Mouse (Mus musculus) megakaryocyte-erythroid progenitor cell, adult 5-6 weeks (primary cell): ENCODE measurements around the gene Drd1. TPM values are rescaled to one million over a fixed set of nuclear protein-coding genes. Genes with fewer than 3 reads are reported as not detected.

Experiments
- ATAC-seq: replicated peaks from 2 replicates; pipeline ENCODE4 v1.8.0; 2016; ENCODE audit warnings: mild to moderate bottlenecking, inconsistent platforms; ENCODE audit not compliant: severe bottlenecking, poor library complexity, low FRiP score, low TSS enrichment
- total RNA-seq, 2 experiments: library from RNA; stranded (forward) in 1 of 2; stranded (reverse) in 1 of 2; fragments of 200-1000, 215-1000 nt in 1 of 2; fragments of >200 nt in 1 of 2; fragmentation: Nextera tagmentation in 1 of 2; gene quantifications; 2 replicates each; pipeline ENCODE4 v1.2.3; 2014 to 2017

Drd1 gene
- total RNA-seq, 2 experiments from 2014 or later = not detected

DNA sequence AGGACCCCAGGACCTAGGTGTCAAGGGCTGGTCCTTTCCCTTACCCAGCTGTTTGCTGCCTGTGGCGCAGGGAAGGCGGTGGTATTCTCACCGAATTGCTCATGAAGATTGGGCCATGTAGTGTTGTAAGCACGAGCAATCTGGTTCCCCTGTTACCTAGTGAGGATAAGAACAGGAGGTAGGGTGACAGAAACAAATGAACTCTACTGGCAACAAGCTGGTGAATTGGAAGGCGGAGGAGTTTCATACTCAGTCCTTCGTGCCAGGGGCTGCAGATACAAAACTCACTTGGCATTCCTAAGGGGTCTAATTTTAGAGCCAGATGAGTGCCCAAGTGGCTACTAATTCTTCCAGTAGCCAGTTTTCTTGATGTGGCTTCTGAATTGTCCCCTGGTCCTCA, 20.5 kb upstream of the Drd1 start:
- ATAC-seq = no peak

DNA sequence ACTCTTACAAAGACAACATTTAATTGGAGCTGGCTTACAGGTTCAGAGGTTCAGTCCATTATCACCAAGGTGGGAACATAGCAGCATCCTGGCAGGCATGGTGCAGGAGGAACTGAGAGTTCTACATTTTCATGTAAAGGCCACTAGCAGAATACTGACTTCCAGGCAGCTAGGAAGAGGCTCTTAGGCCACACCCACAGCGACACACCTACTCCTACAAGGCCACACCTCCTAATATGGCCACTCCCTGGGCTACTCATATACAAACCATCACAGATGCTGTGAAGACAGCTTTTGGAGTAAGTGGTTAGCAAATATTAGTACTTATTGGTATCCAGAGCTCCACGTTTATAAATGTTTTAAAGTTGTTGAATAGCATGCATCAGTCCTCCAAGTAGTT, 19.9 kb upstream of the Drd1 start:
- no peak for ATAC-seq

DNA sequence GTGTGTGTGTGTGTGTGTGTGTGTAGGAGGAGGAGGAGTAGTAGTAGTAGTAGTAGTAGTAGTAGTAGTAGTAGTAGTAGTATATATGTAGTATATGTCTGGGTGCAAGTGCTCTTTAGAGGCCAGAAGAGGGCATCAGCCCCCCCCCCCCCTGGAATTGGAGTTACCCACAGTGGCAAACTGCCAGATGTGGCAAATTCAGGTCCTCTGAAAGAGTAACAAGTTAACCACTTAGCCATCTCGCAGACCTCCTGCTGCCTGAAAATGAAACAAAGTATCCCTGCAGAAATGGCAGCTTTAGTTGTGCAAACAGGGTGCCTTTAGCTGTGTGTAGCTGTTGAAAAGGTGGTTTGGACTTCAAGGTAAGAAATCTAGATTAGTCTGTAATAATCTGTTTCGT, 18.0 kb upstream of the Drd1 start:
- no peak for ATAC-seq

DNA sequence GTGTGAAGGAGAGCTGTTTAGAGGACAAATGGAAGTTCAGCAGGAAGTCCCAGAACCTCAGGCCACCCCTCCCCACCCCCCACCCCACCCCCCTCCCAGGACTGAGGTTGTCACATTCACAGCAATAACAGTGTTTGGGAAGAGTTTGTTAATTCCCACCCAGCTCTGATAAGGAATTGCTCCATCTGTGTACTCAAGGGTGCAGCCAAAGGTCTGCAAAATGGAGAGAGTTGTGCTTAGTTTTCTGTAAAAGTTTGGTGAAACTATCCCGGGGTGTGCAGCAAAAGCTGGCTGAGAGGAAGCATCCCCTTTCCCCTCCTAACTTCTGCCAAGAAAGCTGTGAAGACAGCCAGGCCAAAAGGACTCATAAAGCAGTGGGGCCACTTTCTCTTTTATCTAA, 17.6 kb upstream of the Drd1 start:
- no peak for ATAC-seq

DNA sequence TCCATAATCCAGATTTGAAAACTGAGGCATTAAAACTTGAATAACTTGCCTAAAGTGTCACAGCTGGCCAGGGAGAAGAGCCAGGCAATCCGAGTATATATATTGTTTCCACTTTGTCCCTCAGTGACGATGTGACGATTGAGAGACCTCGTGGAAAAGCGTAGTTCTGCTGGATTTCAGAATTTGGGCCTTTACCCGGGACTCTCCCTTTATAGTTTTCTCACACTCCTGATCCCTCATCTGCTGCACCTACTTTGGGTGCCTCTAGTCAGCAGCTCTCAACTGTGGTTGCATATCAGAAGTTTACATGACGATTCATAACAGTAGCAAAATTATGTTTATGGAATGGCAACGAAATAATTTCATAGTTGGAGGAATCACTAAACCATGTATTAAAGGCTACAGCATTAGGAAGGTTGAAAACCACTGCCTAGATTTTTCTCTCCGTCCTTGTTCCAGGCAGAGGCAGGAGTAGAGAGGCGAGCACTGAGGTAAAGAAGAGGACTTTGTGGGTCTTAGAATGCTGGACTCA, 17.1 kb upstream of the Drd1 start:
- no peak for ATAC-seq

DNA sequence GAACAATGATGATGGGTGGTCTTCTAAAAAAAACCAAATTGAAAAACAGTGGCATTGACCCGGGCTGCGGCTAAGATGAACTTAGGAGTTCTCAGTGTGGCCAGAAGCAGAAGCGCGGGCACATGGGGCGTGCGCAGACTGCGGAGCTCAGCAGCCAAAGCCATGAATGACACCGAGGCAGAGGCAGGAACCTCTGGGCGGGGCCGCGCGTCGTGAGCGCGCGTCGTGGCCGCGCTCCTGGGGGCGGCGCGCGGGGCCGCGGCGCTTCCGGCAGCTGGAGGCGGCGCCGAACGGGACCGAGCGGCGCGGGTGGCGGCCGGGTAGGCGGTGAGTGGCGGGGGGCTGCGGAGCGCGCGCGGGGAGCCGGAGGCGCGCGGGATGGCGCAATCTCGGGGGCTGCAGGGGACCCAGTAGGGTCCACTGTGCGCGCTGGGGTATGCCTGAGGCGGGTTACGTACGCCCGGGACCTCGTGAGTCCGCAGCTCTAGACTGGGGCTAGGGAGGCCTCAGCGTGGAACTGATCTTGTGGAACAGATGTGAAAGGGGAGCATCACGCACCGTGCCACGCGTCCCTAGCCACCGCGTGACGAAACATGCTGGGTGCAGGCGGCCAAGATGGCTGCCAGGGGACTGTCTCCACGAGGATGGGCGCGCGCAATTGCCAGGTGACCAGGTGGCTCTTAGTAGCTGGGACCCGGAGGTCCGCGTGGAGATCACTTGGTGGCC, 16.3 kb upstream of the Drd1 start, which contains the start of gene Sfxn1:
TSS of gene Sfxn1 (plus strand) at position 264 of the 726 bp plus-strand sequence.
- peak; percentile 72 for ATAC-seq

DNA sequence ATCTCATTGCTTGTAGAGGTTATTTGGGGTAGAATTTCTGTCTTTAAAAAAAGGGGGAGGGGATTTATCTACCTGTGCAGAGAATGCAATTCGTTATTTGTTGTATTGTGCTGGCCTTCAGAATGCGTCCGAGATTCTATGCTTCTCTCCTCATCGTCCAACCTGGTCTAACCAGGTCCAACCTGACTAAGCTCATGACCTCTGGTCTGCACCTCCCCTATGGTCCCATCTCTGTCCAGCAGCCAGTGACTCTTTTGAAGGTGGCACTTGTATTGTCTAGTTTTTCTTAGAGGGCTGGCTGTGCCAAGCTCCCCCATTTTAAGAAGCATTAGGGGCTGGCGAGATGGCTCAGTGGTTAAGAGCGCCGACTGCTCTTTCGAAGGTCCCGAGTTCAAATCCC, 15.5 kb upstream of the Drd1 start:
- ATAC-seq = no peak

DNA sequence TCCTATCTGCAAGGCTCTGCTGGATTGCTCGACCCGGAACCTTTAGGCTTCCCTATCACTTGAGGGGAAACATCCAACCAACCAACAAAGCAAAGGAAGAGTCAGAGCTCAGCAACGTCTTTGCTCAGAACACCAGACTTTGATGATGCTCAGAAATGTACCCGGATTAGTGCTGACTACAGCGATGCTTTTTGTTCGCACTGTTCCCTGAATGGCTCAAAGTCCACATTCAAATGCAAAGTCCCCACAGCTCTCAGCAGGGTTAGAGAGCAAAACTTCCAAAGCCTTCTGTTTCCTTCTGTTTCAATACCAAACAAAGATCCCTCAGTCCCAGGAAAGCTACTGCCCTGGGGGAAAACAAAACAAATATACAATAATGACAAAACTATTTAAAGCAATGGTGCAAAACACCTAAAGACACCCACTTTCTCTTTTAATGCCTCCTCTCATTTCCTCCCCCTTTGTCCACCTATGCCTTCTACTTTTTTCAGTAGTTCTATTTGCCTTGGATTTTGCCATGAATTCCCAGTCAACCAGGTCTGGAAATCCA, 12.2 kb upstream of the Drd1 start:
- ATAC-seq = no peak

DNA sequence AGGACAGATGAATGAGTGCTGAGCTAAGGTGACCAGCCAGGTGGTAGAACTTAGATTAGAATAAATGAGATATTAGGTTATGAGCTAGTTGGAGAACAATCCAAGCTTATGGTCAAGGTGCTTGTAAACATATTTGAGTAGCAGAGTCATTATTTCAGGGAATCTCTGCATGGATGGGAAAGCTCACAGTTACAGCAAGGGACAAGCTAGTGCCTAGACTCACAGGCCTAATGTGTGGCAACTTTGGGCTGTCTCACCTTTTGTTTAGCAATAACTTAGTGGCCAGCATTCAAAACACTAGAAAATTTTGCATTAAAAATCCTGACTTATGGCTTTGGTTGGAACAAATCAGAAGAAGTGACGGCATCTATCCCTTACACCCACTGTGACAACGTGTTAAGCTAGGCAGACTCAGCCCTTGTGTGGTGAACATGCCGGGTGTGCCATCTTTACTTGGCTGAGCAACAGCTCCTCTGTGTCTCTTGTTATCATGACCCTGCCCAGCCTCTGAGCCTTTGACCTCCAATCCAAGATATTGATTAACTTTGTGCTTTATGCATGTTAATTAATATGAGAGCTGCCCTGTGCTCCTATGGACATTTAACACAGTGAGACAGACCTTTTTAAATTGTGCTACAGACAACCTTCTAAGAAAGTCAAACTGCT, 10.7 kb upstream of the Drd1 start:
- ATAC-seq = no peak

DNA sequence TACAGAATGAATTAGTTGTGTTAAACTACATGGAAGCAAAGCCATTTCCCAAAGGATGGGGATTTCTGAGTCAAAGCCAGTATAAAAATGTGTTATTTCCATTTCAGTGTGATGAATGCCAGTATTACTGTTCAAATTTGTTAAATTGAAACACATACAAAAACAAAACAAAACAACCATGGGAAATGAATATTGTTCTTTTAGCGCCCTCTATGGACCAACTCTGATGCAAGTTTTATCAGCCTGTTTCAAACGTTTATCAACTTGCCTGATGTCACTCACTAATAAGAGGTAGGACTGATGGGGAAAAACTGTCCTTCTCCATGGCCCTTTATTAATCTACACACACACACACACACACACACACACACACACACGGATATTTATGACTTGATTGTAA, 7.8 kb upstream of the Drd1 start:
- ATAC-seq = no peak

DNA sequence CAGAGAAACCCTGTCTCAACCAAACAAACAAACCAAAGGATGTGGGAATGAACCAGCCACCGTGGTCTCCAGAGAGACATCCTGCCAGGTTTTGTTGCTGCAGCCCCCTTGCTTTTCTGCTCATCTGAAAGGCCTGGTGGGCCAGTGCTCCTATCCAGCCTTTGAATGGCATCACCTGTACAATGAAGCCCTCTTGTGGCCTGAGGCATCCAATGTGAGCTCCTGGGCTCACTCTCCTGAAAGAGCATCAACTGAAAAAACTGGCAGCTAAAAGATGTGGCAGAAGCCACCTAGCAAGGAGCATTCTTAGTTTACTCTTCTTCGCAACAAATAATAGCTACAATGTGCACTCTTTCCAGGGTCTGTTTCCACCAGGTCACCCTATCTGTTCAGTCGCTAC, 6.6 kb upstream of the Drd1 start:
- no peak for ATAC-seq

DNA sequence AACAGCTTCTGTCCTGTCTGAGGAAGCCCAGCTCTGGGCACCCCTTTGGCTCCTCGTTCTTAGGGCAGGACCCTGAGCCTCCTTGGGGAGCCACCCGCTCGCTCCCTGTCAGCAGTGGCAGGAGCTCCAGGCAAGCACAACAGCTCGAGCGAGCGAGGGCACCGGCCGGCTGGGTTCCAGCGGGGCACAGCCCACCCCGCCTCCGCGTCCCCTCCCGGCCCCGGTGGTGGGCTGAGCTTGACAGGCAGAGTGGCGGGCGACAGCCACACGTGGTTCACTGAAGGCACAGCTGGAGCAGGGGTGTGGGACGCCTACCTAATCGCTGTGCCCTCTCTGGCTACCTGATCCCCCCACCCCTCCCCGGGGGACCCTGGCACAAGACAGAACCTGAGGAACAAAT, 543 bp downstream of the Drd1 start:
- ATAC-seq = no peak

DNA sequence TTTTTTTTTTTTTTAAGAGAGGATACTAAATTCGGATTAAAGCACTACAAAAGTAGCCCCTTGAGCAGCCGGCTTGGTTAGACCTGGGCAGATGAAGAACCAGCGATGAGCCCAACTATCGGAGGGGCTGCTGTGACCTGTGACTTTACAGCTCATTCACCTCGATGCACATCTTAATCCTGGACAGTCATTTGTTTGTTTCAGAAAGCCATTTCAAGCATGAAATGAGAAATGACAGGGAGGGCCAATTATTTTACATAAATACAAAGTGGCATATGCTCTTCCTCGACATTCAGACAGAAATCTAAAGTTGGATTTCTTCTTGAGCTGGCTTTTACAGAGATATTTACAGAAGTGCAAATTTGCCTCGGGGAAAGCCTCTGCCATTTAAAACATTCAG, 3.9 kb downstream of the Drd1 start:
- ATAC-seq = no peak

DNA sequence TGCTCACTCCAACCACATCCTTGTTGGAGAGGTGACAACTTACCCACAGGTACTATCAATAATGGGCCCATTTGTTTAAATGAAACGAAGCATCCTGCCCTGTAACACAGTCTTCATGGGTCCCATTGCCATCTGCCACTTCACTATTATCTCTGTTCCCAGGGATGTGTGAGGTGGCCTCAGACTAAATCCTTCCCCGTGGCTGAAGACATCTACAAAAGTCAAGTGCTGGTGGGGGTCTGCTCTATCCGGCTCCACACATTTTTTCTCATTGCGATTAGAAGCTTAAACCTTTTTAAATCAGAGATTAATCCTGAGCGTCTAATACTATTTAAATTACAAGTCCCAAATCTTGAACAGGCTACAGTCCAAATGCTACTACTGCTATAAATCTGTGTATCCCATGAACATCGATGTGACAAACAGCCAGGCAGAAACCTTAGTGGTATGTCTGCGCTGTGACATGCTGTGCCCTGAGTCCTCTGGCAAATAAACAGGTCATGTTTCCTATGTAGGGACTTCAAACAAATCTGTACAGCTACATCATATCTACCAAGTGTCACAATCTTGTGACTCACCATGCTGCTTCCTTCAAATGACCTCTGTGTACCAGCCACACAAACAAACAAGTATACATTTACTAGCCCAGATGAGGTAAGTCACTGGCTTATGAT, 6.7 kb downstream of the Drd1 start:
- ATAC-seq = no peak

DNA sequence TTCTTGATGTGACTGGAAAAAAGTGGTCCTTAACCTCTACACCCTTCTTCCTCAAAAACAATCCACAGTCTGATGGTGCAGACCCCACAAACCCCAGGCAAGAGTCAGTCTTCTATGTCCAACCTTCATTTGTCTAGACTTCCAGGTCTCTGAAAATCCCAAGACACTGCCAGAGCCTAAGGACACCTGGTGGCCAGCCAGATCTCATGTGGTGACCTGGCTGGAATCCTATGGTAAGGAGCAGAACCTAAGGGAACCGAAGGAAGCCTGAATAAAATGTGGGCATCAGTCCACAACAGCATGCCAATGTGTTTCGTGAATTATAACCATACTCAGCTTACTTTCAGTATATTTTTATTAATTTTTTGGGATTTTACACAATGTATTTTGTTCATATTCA, 15.2 kb downstream of the Drd1 start:
- ATAC-seq = no peak

DNA sequence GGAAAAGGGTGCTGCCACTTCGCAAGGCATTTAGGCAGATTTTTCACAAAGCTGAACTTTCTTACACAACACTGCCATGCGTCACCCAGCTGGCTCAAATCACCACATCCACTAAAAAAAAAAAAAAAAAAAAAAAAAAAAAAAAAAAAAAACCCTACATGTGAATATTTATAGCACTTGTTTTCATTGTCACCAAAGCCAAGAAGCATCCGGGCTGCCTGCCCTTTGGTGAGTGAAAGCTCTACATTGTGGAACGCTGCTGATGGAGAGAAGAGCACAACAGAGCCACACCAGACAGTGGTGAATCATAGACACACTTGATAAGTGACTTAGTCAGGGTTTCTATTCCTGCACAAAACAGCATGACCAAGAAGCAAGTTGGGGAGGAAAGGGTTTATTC, 17.6 kb downstream of the Drd1 start:
- ATAC-seq = no peak

DNA sequence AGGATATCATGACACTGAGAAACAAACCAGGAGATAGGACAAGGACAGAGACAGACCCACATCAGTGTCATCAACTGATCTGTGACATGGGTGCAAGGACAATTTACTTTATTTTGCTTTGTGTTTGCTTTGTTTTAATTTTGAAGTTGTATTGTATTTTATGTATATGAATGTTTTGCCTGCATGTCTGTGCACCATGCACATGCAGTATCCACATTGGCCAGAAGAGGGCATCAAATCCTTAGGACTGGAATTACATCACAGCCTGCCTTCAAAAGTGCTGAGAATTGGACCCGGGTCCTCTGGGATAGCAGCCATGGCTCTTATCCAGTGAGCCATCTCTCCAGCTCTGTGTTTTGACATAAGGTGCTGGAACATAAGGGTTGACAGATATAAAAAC, 20.0 kb downstream of the Drd1 start:
- no peak for ATAC-seq

DNA sequence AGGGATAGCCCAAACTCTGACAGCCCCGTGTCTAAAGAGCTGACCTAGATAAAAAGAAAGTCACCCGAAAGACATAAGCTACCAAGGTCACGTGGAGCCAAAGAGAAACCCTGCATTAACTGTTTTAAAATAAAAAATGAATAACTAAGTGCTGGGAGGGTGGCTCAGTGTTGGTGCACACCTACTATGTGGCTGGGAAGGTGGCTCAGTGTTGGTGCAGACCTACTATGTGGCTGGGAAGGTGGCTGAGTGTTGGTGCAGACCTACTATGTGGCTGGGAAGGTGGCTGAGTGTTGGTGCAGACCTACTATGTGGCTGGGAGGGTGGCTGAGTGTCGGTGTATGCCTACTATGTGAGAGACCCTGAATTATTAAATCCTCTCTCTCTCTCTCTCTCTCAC, 21.9 kb downstream of the Drd1 start:
- no peak for ATAC-seq

DNA sequence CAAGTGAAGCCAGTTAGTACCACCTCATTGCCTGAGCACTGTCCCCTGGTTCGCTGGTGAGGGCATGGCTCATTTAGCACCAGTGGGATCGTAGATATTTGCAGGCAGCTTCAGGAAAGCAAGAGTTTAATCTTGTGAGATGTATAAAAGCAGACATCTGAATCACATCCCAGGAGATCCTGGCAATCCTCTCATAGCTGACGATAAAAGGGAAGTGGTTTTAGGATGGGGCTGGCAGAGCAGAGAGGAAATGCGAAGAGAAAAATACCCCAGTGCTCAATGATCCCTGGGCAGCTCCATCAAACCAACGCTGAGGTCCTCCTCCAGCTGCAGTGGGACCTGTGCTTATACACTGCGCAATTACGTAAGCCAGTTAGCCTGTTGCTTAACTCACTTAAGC, 28.4 kb downstream of the Drd1 start:
- no peak for ATAC-seq

DNA sequence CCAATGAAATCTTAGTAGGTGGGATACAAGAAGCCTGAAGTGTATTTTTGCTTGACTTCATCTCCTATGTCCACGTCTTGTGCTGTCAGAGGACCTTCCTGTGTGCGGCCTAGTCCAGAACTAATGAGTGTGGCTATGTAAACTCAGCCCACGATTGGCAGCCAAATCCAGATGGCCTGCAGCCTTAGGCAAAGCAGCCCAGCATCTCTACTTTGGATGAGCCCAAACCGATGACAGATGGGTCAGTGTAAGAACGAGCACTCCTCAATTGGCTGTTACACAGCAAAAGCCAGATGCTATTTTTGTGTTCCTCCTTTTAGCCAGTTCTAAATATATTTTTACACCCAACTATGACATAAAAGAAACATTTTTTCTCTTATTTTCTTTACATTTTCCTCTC, 32.2 kb downstream of the Drd1 start:
- ATAC-seq = no peak
